Mouse (Mus musculus) heart, embryonic 15.5 days (tissue): Measurements from ENCODE around the gene Plk5. TPM values are rescaled to one million over a fixed set of nuclear protein-coding genes. Genes with fewer than 3 reads are reported as not detected.

Source experiments
- ATAC-seq: fragments of 200-750 bp; cut with Nextera tagmentation; replicated peaks from 2 replicates; pipeline ENCODE4 v1.8.0; 2017; ENCODE audit warnings: low read depth, moderate TSS enrichment; ENCODE audit not compliant: insufficient number of reproducible peaks, insufficient read depth, low FRiP score
- H3K27ac ChIP-seq: fragments of 300-500 bp; sonication (generic); 2 replicates; pipeline ENCODE4 v1.5.1; 2015; ENCODE audit warnings: mild to moderate bottlenecking, inconsistent platforms
- H3K27me3 ChIP-seq: fragments of 300-500 bp; sonication (generic); 2 replicates; pipeline ENCODE4 v1.6.1; 2015; ENCODE audit warnings: inconsistent platforms
- H3K36me3 ChIP-seq: fragments of 300-500 bp; sonication (generic); 2 replicates; pipeline ENCODE4 v1.6.1; 2015; ENCODE audit warnings: mild to moderate bottlenecking, inconsistent platforms
- H3K4me1 ChIP-seq: fragments of 300-500 bp; sonication (generic); replicated peaks from 2 replicates; pipeline ENCODE4 v1.6.1; 2015; ENCODE audit warnings: inconsistent platforms
- H3K4me2 ChIP-seq: fragments of 300-500 bp; sonication (generic); 2 replicates; pipeline ENCODE4 v1.6.1; 2015; ENCODE audit warnings: inconsistent platforms, mild to moderate bottlenecking, moderate library complexity
- H3K4me3 ChIP-seq: fragments of 300-500 bp; sonication (generic); 2 replicates; pipeline ENCODE4 v1.5.1; 2015; ENCODE audit warnings: mild to moderate bottlenecking, inconsistent platforms
- H3K9ac ChIP-seq: fragments of 300-500 bp; sonication (generic); 2 replicates; pipeline ENCODE4 v1.6.1; 2015; ENCODE audit warnings: mild to moderate bottlenecking, inconsistent platforms
- H3K9me3 ChIP-seq: fragments of 300-500 bp; sonication (generic); replicated peaks from 2 replicates; pipeline ENCODE4 v1.6.1; 2016; ENCODE audit warnings: inconsistent platforms
- WGBS: fragments of 180-500 bp; shearing (Covaris S2); methylation state at CpG from one replicate; pipeline ENCODE4 v1.1.7; 2015; ENCODE audit warnings: mixed read lengths; 5-methylcytosine and 5-hydroxymethylcytosine counted together
- polyA plus RNA-seq: library from polyadenylated mRNA; unstranded; fragments of >200 nt; fragmentation: Nextera tagmentation; extraction: Ambion mirVana; gene quantifications from 2 replicates; pipeline ENCODE4 v1.2.1, GENCODE M21; 2015

Plk5 gene
- 0.06 and 0.09 TPM in 2 replicates for polyA plus RNA-seq

- Histone ChIP-seq H3K9me3 (no peaks in the 10 kb centered on the region), H3K27me3 (peaks cover 99% of the 10 kb centered on the region)
These were observed at the start of gene Plk5 for GRCm38 (mm10) chr10:80356001-80356682. TSS of gene Plk5 (plus strand) at chr10:80356459.

GRCm38 (mm10) chr10:80311560-80311959 lies 44.7 kb upstream of the Plk5 start:
- H3K9me3 ChIP-seq: no peaks in the 10 kb centered on the region
- no peak overlapping the region for H3K4me2 ChIP-seq
- 78% methylated on average over 16 of the region's 16 CpGs for WGBS
- H3K27me3 ChIP-seq: peaks cover 91% of the 10 kb centered on the region
- no peaks in the 10 kb centered on the region for H3K36me3 ChIP-seq
- H3K4me1 ChIP-seq: peaks cover 38% of the 10 kb centered on the region
- ATAC-seq: no peak
- H3K9ac ChIP-seq: no peak overlapping the region
- no peak overlapping the region for H3K27ac ChIP-seq
- no peak overlapping the region for H3K4me3 ChIP-seq

More at GRCm38 (mm10) chr10:80356001-80356682, at the start of gene Plk5:
- Histone ChIP-seq H3K36me3 (no peaks in the 10 kb centered on the region), H3K27ac (no peak within 1 kb of the TSS), H3K4me2 (peak within 1 kb of the TSS; percentile 58), H3K9ac (no peak within 1 kb of the TSS), H3K4me1 (peaks cover 16% of the 10 kb centered on the region), H3K4me3 (peak within 1 kb of the TSS; percentile 27)
- ATAC-seq: no peak
- 2% methylated on average over 52 of the region's 53 CpGs for WGBS

DNA sequence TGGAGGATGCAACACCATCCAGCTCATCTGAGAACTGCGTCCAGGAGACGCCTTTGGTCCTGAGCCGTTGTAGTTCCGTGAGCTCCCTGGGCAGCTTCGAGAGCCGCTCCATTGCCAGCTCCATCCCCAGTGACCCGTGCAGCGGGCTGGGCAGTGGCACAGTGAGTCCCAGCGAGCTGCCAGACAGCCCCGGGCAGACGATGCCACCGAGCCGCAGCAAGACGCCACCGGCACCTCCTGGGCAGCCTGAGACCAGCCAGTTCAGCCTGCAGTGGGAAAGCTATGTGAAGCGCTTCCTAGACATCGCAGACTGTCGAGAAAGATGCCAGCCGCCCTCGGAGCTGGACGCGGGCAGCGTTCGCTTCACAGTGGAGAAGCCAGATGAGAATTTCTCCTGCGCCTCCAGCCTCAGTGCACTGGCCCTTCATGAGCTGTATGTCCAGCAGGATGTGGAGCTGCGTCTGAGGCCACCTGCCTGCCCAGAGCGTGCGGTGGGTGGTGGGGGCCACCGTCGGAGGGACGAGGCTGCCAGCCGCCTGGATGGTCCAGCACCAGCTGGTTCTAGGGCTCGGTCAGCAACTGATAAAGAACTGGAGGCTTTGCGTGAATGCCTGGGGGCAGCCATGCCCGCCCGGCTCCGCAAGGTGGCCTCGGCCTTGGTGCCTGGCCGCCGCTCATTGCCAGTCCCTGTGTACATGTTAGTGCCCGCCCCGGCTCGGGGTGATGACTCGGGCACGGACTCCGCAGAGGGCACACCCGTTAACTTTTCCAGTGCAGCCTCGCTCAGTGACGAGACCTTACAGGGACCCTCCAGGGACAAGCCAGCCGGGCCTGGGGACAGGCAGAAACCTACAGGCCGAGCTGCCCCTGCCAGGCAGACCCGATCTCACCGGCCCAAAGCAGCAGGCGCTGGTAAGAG lies 43.4 kb upstream of the Plk5 start:
- Histone ChIP-seq H3K27me3 (peaks cover 92% of the 10 kb centered on the region), H3K4me1 (peaks cover 50% of the 10 kb centered on the region), H3K4me2 (no peak overlapping the region), H3K9ac (no peak overlapping the region), H3K9me3 (no peaks in the 10 kb centered on the region), H3K27ac (no peak overlapping the region), H3K36me3 (peaks cover 3% of the 10 kb centered on the region; the same call in 1 of the 2 replicates), H3K4me3 (no peak overlapping the region)
- ATAC-seq: no peak
- WGBS: 58% methylated on average over 54 of the region's 54 CpGs

GRCm38 (mm10) chr10:80313627-80314201 lies 42.5 kb upstream of the Plk5 start:
- Histone ChIP-seq H3K4me1 (peaks cover 50% of the 10 kb centered on the region), H3K4me2 (peak overlapping the region; percentile 28), H3K9me3 (no peaks in the 10 kb centered on the region), H3K27ac (no peak overlapping the region), H3K4me3 (no peak overlapping the region; the same call in 1 of the 2 replicates), H3K36me3 (peaks cover 12% of the 10 kb centered on the region; the same call in 1 of the 2 replicates), H3K9ac (no peak overlapping the region), H3K27me3 (peaks cover 89% of the 10 kb centered on the region)
- WGBS: 27% methylated on average over 20 of the region's 20 CpGs
- ATAC-seq: no peak

- ATAC-seq: no peak
- Histone ChIP-seq H3K9me3 (no peaks in the 10 kb centered on the region), H3K27ac (no peak overlapping the region), H3K4me1 (peaks cover 54% of the 10 kb centered on the region), H3K9ac (no peak overlapping the region), H3K4me3 (no peak overlapping the region), H3K27me3 (peaks cover 80% of the 10 kb centered on the region), H3K36me3 (peaks cover 12% of the 10 kb centered on the region; the same call in 1 of the 2 replicates), H3K4me2 (no peak overlapping the region)
- 40% methylated on average over 16 of the region's 16 CpGs for WGBS
These were observed 41.7 kb upstream of the Plk5 start for GRCm38 (mm10) chr10:80314494-80315001.

DNA sequence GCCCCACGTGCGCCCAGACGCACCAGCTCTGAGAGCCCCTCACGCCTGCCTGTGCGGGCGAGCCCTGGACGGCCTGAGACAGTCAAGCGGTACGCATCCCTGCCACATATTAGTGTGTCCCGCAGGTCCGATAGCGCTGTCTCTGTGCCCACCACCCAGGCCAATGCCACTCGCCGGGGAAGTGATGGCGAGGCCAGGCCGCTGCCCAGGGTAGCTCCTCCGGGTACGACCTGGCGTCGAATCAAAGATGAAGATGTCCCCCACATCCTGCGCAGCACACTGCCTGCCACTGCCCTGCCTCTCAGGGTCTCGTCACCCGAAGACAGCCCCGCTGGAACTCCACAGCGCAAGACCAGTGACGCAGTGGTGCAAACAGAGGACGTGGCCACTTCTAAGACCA lies 40.9 kb upstream of the Plk5 start:
- Histone ChIP-seq H3K27ac (no peak overlapping the region), H3K9ac (no peak overlapping the region), H3K4me1 (peaks cover 57% of the 10 kb centered on the region), H3K27me3 (peaks cover 74% of the 10 kb centered on the region), H3K4me3 (no peak overlapping the region), H3K4me2 (no peak overlapping the region), H3K9me3 (no peaks in the 10 kb centered on the region), H3K36me3 (peaks cover 12% of the 10 kb centered on the region; the same call in 1 of the 2 replicates)
- ATAC-seq: no peak
- WGBS: 45% methylated on average over 27 of the region's 27 CpGs

DNA sequence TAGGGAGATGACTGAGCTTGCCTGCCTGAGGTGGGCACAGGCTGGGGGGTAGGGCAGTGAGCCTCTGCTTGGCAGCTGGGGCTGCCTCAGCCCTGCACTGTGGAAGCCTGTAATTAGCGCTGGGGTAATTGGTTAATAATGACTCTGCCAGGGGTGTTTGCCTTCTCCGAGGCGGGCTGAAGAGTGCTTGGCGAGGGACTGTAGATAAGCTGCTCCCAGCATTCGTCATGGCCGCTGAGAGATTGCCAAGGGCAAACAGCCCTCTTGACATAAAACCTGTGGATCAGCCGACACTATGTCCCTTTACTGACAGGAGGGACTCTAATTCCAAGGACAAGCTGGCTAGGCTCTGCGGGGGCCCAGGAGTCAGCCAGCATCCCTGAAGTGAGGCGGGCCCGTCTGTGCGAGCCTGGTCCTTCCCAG lies 39.9 kb upstream of the Plk5 start:
- peak; percentile 19; the same call in 1 of the 2 replicates for ATAC-seq
- Histone ChIP-seq H3K36me3 (peaks cover 12% of the 10 kb centered on the region; the same call in 1 of the 2 replicates), H3K4me3 (no peak overlapping the region), H3K27ac (peak overlapping the region; percentile 33; the same call in 1 of the 2 replicates), H3K9ac (no peak overlapping the region; the same call in 1 of the 2 replicates), H3K4me1 (peaks cover 60% of the 10 kb centered on the region), H3K9me3 (no peaks in the 10 kb centered on the region), H3K4me2 (peak overlapping the region; percentile 33), H3K27me3 (peaks cover 64% of the 10 kb centered on the region)
- WGBS: 18% methylated on average over 11 of the region's 11 CpGs

- Histone ChIP-seq H3K9me3 (no peaks in the 10 kb centered on the region), H3K4me3 (no peak overlapping the region), H3K27me3 (peaks cover 57% of the 10 kb centered on the region), H3K27ac (no peak overlapping the region), H3K4me2 (peak overlapping the region; percentile 33; the same call in 1 of the 2 replicates), H3K36me3 (peaks cover 12% of the 10 kb centered on the region; the same call in 1 of the 2 replicates), H3K9ac (no peak overlapping the region), H3K4me1 (peaks cover 60% of the 10 kb centered on the region)
- WGBS: 54% methylated on average over 10 of the region's 10 CpGs
- ATAC-seq: no peak
These were observed 39.2 kb upstream of the Plk5 start for GRCm38 (mm10) chr10:80317011-80317410.

DNA sequence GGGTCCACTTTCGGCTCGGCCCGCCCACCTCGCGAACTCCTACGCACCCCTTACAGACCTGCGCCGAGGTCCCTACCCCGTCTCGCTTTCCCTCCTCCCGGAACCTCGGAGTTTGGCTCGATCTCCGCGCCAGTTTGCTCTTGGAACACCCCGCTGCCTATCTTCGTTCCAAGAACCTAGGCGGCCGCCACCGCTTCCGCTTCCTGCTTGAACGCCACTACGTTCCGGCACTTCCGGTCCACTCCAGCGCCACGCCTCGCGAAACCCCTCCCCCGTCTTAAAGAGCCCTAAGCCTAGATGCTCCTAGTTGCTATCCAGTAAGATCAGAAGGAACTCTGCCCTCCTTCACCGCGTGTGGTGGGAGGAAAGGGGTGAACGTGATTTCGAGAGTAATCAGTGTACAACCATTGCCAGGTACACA lies 35.9 kb upstream of the Plk5 start, which contains the start of gene 2310011J03Rik:
2310011J03Rik (minus strand) TSS at position 198 of the 421 bp plus-strand sequence.
- Histone ChIP-seq H3K36me3 (peaks cover 12% of the 10 kb centered on the region; the same call in 1 of the 2 replicates), H3K9me3 (no peaks in the 10 kb centered on the region), H3K4me2 (peak within 1 kb of the TSS; percentile 87), H3K4me3 (peak within 1 kb of the TSS; percentile 96), H3K27ac (peak within 1 kb of the TSS; percentile 74), H3K27me3 (peaks cover 33% of the 10 kb centered on the region), H3K4me1 (peaks cover 51% of the 10 kb centered on the region), H3K9ac (peak within 1 kb of the TSS; percentile 83)
- peak; percentile 45; the same call in 1 of the 2 replicates for ATAC-seq
- WGBS: under 1% methylated on average over 34 of the region's 34 CpGs

- 0 out of 2 replicates have a peak overlapping the region, but pooled peaks have one; percentile 87 for H3K4me2 ChIP-seq
- no peak overlapping the region for H3K4me3 ChIP-seq
- no peak overlapping the region for H3K9ac ChIP-seq
- H3K4me1 ChIP-seq: peaks cover 43% of the 10 kb centered on the region
- peaks cover 32% of the 10 kb centered on the region for H3K27me3 ChIP-seq
- H3K36me3 ChIP-seq: peaks cover 12% of the 10 kb centered on the region; the same call in 1 of the 2 replicates
- ATAC-seq: no peak
- no peaks in the 10 kb centered on the region for H3K9me3 ChIP-seq
- no peak overlapping the region for H3K27ac ChIP-seq
- 69% methylated on average over 6 of the region's 6 CpGs for WGBS
These were observed 35.1 kb upstream of the Plk5 start for GRCm38 (mm10) chr10:80321014-80321669.
